Mouse (Mus musculus) kidney, postnatal 25 days (tissue): ENCODE data around the gene Mtln.

Experiments used
- DNase-seq, 2 experiments: peaks; one replicate each; pipeline ENCODE4 v3.0.0; 2021; ENCODE audit warnings: mixed read lengths in 2 of 2

Gene Mtln

DNA sequence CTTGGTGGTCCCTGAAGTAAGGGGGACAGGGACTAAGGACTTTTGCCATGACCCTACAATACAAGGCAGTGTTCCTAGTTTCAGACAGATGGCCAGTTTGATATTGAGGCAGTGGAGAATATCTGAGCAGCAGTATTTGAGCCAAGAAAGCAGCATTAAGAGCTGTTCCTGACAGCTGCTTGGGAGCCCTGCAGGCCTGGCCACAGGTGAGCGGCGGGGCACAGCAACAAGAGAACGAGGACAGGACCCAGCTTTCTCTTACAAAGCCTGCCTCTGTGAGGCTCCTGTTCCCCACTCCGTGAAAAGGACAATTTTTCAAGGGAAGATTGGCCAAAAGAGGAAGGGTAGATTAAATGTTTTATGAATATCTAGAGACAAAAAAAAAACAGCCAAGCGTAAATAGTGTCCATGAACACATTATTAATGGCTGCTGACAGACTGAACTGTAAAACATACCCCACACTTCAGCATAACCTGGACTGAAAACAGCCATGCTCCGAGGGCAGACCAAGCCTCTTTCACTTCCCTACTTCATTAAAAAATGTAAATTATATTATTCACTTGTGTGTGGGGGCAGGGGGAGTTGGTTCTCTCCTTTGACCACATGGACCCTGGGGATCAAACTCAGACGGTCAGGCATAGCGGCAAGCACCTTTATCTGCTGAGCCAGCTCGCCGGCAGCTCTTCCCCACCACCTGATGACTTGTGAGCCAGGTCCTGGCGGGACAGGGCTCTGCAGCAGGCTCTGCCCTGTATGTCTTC is 40.3 kb downstream of the Mtln start:
- DNase-seq: no peak

DNA sequence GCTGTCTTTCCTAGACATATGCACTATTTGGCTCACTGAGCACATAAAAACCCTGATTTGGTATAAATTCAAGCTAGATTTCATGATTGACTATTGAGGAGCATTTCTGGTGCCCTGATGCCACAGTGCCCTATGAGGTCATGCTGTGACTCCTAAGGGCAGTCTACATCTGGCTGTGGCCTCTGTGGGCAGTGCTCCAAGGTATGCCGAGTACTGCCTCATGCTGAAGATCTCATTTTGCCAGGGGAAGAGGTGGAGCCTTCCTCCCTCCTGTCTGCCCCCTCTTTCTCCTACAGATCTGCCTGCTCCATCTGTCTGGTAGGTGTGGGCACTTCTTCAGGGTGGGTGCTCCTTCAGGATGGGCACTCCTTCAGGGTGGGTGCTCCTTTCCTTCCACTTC is 42.9 kb downstream of the Mtln start:
- DNase-seq: no peak

DNA sequence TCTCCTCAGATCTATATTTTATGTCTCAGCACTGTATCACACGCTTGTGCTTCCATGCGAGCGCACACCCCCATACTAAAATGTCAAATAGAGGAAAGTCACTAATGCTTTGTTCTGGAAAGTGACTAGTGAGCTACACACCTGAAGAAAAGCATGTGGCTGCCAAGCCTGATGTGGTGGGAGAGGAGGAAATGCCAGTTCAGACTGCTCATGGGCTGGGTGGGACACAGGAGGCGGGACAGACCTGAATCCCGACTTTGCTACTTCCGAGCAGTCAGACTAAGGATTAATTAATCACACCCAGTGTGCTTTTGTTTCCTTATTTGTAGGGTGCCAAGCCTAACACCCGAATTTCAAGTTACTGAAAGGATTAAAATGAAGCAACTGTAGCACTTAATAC is 44.0 kb downstream of the Mtln start:
- DNase-seq: no peak

DNA sequence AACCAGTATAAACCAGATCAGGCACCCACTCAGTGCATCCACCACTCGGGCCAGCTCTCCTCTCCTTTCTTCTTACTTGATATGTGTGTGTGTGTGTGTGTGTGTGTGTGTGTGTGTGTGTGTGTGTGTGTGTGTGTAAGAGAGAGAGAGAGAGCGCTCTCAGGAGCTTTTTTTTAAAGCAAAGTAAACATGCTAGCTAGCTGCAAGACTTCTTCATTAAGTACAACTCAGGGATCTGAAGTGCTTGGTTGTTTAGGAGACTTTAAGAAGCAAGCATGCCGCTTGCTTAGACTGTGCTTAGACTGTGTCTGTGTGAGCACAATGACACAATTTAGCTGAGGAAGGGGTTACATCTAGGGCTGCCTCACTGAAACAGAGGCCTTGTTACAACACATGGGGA is 49.7 kb downstream of the Mtln start:
- no peak for DNase-seq
